Mouse (Mus musculus) activated CD4-positive, CD25-positive, alpha-beta regulatory T cell, adult 4 months (primary cell): ENCODE results near the gene Exosc10. TPM values are rescaled to one million over a fixed set of nuclear protein-coding genes. Genes with fewer than 3 reads are reported as not detected.

Experiments used
- ATAC-seq: one replicate; pipeline ENCODE4 v1.8.0; 2017
- polyA plus RNA-seq, 2 experiments: library from polyadenylated mRNA; unstranded; fragments of 100-300 nt; shearing (Covaris generic); gene quantifications; one replicate each; pipeline ENCODE4 v1.2.1; 2017

Exosc10 gene
- polyA plus RNA-seq, 2 experiments from 2014 or later = 65.2 to 88.1 TPM

- ATAC-seq = peak; percentile 24
Measured at GRCm38 (mm10) chr4:148610631-148611364, 52.6 kb downstream of the Exosc10 start.

- no peak for ATAC-seq
Measured at GRCm38 (mm10) chr4:148612557-148612956, 54.3 kb downstream of the Exosc10 start.

GRCm38 (mm10) chr4:148613738-148614137, 55.5 kb downstream of the Exosc10 start:
- no peak for ATAC-seq

- no peak for ATAC-seq
Measured at GRCm38 (mm10) chr4:148619805-148620204, 61.6 kb downstream of the Exosc10 start.

GRCm38 (mm10) chr4:148620718-148621117, 62.5 kb downstream of the Exosc10 start:
- no peak for ATAC-seq

- ATAC-seq = no peak
Measured at GRCm38 (mm10) chr4:148622485-148622884, 64.3 kb downstream of the Exosc10 start.

- no peak for ATAC-seq
Measured at GRCm38 (mm10) chr4:148623609-148624008, 65.4 kb downstream of the Exosc10 start.

GRCm38 (mm10) chr4:148625010-148625409, 66.8 kb downstream of the Exosc10 start:
- ATAC-seq = no peak

- ATAC-seq = peak; percentile 37
Measured at GRCm38 (mm10) chr4:148625756-148626622, 67.8 kb downstream of the Exosc10 start.

GRCm38 (mm10) chr4:148626623-148627185, 68.5 kb downstream of the Exosc10 start, which contains the start of gene Tardbp:
Gene Tardbp (minus strand): TSS chr4:148627019.
- peak; percentile 88 for ATAC-seq

GRCm38 (mm10) chr4:148627246-148627645, 69.0 kb downstream of the Exosc10 start:
- ATAC-seq = no peak

Other genes with a start within 250 kb of the Exosc10 start
- 1 to 10 TPM; 7.4 to 8.4 TPM for gene Ubiad1, start 113.7 kb upstream of the Exosc10 start, polyA plus RNA-seq
- 10 to 100 TPM; 11.3 to 11.5 TPM for gene Mtor, start 109.8 kb upstream of the Exosc10 start, polyA plus RNA-seq
- gene Angptl7, start 58.0 kb upstream of the Exosc10 start, polyA plus RNA-seq = under 1 TPM in 1 of 2 experiments, not detected in 1; 0.20 TPM
- gene Srm, start 33.1 kb downstream of the Exosc10 start, polyA plus RNA-seq = 1 to 10 TPM; 7.9 to 9.9 TPM
- not detected for gene Masp2, start 44.1 kb downstream of the Exosc10 start, polyA plus RNA-seq
- gene Tardbp, start 68.6 kb downstream of the Exosc10 start, polyA plus RNA-seq = 100 to 1,000 TPM; 149 to 181 TPM
- not detected for gene Gm572, start 84.9 kb downstream of the Exosc10 start, polyA plus RNA-seq
- under 1 TPM; 0.56 to 0.75 TPM for gene Casz1, start 246.0 kb downstream of the Exosc10 start, polyA plus RNA-seq